Mouse (Mus musculus) megakaryocyte, embryonic 14.5 days (primary cell): ENCODE results near the gene Stk25.

Experiments used
- FLI1 ChIP-seq: IDR thresholded peaks from 2 replicates; pipeline ENCODE4 v1.6.1; 2012; ENCODE audit warnings: low read length, inconsistent platforms, mixed read lengths
- GATA1 ChIP-seq: IDR thresholded peaks from 3 replicates; pipeline ENCODE4 v1.6.1; 2012; ENCODE audit warnings: mixed read lengths, low read length, inconsistent platforms, borderline replicate concordance

DNA sequence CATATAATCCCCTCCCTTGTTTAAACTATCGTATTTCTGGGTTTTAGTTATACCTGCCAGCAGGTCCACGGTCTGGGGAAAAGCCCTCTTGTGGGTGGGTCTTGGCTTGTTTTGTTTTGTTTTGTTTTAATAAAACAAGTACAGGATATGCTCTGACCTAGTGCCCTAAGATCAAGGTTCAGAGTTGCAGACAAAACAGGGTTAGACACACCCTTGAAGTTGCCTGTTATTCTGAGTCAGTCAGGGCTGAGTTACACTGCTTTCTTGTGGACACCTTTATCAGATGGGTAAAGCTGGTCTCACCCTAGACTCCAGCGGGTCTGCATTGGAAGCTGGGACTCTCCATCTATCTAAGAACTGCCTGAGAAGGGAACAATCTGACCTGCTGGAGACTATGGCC lies 35.0 kb upstream of the Stk25 start:
- TF ChIP-seq GATA1 = no peak
- TF ChIP-seq FLI1 = no peak
